Mouse (Mus musculus) megakaryocyte, embryonic 14.5 days (primary cell): ENCODE results near the gene Glud1.

Experiments
- FLI1 ChIP-seq: IDR thresholded peaks from 2 replicates; pipeline ENCODE4 v1.6.1; 2012; ENCODE audit warnings: low read length, inconsistent platforms, mixed read lengths
- GATA1 ChIP-seq: IDR thresholded peaks from 3 replicates; pipeline ENCODE4 v1.6.1; 2012; ENCODE audit warnings: mixed read lengths, low read length, inconsistent platforms, borderline replicate concordance

DNA sequence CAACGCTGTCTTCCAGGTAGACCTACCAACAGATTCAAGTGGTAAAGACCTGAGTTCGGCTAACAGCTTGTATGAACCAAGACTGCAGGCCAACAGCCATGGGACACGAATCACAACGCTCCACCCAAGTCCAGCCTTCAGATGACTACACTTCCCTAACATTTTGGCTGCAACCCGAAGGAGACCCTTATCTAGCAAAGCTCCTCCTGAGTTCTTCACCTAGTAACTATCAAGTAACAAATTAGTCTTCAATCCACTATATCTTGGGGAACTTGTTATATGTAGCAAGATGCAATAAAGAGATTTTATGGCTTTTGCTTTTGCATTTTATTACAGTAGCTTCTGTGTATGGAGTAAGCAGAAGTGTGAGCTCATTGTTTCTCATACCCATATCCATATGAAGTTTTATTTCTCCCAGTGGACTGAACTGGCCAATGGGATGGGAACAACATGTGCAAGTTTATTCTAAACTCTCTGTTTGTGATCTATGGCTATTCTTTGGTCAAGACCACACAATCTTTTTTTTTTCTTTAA lies 28.7 kb upstream of the Glud1 start:
- no peak for TF ChIP-seq GATA1
- no peak for TF ChIP-seq FLI1
